Mouse (Mus musculus): ENCODE data around the gene Tmem72.

DNA sequence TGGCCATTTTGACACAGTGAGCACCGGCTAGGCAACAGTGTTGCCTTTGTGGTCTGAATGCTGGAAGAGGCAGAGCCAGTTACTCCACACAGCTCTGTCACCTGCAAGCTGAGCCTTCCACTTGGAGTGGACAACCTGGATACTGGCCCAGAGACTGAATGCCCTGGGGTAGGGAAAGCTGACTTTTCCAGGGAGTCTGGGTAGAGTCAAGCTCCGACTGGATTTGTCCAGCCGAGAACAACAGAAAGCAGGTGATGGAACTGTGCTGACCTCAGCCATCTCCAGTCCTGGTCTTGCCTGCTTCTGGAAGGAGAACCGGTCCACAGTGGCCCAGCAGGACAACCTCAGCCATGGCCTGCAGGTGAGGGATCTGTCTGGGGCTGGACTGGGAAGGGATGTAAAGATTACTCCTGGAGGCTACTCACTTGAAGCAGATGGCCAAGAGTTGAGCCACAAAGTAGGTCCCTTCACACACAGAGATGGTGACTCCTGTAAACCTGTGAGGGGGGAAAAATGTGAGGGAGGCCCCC lies 18.8 kb downstream of the Tmem72 start:
- TF ChIP-seq CTCF (IDR thresholded peaks at IDR 0.05) (no peak), EP300 (IDR thresholded peaks at IDR 0.05) (no peak)
